ENCODE assay signal across 22 mouse cellular contexts in the genomic region with DNA sequence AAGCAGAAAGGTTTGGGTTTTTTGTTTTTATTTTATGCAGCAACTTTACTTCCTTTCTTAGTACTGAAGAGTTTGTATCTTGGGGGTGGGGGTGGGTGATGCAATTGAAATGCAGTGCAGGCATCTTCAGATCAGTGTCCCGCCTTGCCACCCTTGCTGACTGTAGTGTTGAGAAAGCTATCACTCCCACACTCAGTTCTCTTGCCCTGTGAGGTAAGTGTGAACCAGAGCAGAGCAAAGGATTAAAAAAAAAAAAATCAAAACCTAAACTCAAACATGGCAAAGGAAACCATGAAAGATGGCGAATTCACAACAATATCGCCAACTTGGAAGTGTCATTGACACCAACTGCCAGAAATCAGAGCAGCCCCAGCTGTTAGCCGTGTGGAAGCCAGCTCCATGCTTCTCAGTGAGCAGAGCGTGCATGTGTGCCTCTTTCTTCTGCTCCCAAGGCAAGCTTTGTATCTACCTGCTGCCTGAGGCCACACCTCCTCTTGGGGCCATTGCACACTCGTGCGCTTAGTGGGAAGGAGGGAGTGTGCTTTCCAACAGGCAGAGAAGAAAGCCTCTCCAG. TPM values are rescaled to one million over a fixed set of nuclear protein-coding genes. Genes with fewer than 3 reads are reported as not detected.
A peak's percentile ranks its signal among the peaks of the same experiment; 100 is the strongest.
DNase-seq lines count a peak whose midpoint lies in the region.
"Had no signal": no experiment of that assay in that cellular context is flagged by ENCODE, and none has a peak within 500 bp of the region (broad histone marks: within the 10 kb centered on the region; RNA-seq: fewer than 3 reads in every experiment).

No protein-coding gene starts in this region.

- peak; percentile 1 to 16 for DNase-seq in left cerebral cortex, adult 9 months (ENCODE audit: low spot score in 2 of 2)
- no peak for DNase-seq in left cerebral cortex, adult 11 months (ENCODE audit: low spot score)
- peak; percentile 23 to 42 for DNase-seq in frontal cortex, adult 2 months (ENCODE audit: extremely low spot score in 1 of 2, low spot score in 1 of 2)
- DNase-seq in layer of hippocampus, adult 9-11 months, result peak; percentile 43
- peak; percentile 8 for DNase-seq in right cerebral cortex, postnatal 25 days
- DNase-seq in gastrocnemius, postnatal 25 days, result no peak
- DNase-seq in neural tube, embryonic 10.5 days (ENCODE audit: extremely low spot score, low spot score), result no peak
- DNase-seq: adrenal gland, adult 2 months; cerebellum, postnatal 36 days; gastrocnemius, postnatal 14 days; lung, adult 18-20 months; spleen, adult 18-20 months; thymus, postnatal 14 days had no signal

RNA-seq across cellular contexts. Expression of a gene that starts 26.0 kb away (rescaled TPM):
- 0.06 and 0.08 TPM in 2 replicates for polyA plus RNA-seq in frontal cortex, adult 2 months (2012; rRNA removed)
- not detected for total RNA-seq in gastrocnemius, postnatal 25 days (2021)
- total RNA-seq: adrenal gland, adult 2 months; gastrocnemius, postnatal 14 days; hematopoietic stem cell, adult 5-6 weeks; megakaryocyte, adult 5-6 weeks; MEL had no signal
- polyA plus RNA-seq: adrenal gland, adult 2 months; CD4-positive, CD25-positive, alpha-beta regulatory T cell, adult 4 months; limb, embryonic 15.5 days; stomach, embryonic 15.5 days had no signal

RNA-seq across cellular contexts. Expression of a gene that starts 41.8 kb away (rescaled TPM):
- polyA plus RNA-seq in frontal cortex, adult 2 months (2012; rRNA removed), result 5.7 and 6.9 TPM in 2 replicates
- not detected for total RNA-seq in gastrocnemius, postnatal 25 days (2021)
- total RNA-seq: adrenal gland, adult 2 months; gastrocnemius, postnatal 14 days; hematopoietic stem cell, adult 5-6 weeks; megakaryocyte, adult 5-6 weeks; MEL had no signal
- polyA plus RNA-seq: adrenal gland, adult 2 months; CD4-positive, CD25-positive, alpha-beta regulatory T cell, adult 4 months; embryonic facial prominence, embryonic 12.5 days; heart, embryonic 12.5 days; kidney, embryonic 14.5 days; limb, embryonic 15.5 days had no signal

RNA-seq across cellular contexts. Expression of a gene that starts 54.9 kb away (rescaled TPM):
- 88.2 and 97.5 TPM in 2 replicates for polyA plus RNA-seq in frontal cortex, adult 2 months (2012; rRNA removed)
- 1 to 10 TPM; 3.1 to 3.2 TPM for total RNA-seq in gastrocnemius, postnatal 25 days (2021)

Comparison
In these comparisons a context has a peak if more than half of its experiments do, and no peak if none do; other contexts are left out.
1. DNase-seq: peak in left cerebral cortex, adult 9 months (2 of 2), frontal cortex, adult 2 months (2 of 2), layer of hippocampus, adult 9-11 months (single experiment) and right cerebral cortex, postnatal 25 days (single experiment); none in left cerebral cortex, adult 11 months (single experiment), gastrocnemius, postnatal 25 days (single experiment) and neural tube, embryonic 10.5 days (single experiment).